Mouse (Mus musculus) fibroblast of lung, adult 2 months (primary cell): ENCODE results near the gene Gtf3c1.
"Not testable (repeated sequence)": the region's sequence is repeated elsewhere in the genome, so short reads cannot be mapped to it uniquely, and the experiment has no call there.

Source experiments
- DNase-seq: peaks from one replicate; pipeline ENCODE4 v3.0.0-alpha.2; 2011; ENCODE audit warnings: low read depth

The Gtf3c1 gene

DNA sequence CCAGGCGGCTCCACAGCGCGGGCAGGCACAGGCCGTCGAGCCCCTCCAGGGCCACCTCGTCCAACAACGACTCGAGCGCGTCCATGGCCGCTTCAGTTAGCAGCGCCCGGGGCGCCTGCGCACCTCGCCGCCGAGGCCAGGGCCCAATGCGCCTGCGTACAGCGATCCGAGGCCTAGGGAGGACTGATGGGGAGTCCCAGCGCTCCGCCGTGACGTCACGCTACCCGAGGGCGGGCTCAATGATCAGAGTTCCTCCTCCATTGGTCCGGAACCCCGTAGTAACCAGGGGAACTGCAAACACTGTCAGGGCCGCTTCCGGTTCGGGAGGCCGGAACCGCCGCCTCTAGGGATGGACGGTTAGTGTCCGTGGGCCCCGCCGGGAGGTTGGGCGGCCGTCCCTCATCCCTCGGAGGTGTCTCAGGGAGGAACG is at the start of gene Gtf3c1, which contains the start of gene D430042O09Rik:
Gene Gtf3c1, minus strand, starts transcription at position 188 of the 430 bp plus-strand sequence.
Gene D430042O09Rik, plus strand, starts transcription at position 296 of the 430 bp plus-strand sequence.
- peak; percentile 99 for DNase-seq

DNA sequence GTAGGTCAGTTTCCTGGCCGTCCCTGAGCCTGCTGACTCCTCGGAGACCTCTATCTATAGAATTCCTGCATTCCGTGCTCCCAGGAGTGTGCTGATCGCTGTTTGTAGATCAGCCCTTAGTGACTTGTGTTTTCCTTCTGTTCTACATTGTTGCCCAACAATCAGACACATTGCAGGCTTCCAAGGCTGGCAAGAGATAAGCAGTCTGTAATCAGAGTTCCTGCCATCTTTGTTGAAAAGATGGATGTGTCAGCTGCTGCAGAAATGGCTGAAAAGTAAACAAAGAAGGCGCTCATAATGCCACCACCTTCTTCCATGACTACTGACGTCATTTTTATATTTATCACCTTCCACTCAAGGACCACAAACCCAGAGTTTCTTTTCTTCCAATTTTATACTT is 49.2 kb upstream of the Gtf3c1 start:
- DNase-seq: no peak

DNA sequence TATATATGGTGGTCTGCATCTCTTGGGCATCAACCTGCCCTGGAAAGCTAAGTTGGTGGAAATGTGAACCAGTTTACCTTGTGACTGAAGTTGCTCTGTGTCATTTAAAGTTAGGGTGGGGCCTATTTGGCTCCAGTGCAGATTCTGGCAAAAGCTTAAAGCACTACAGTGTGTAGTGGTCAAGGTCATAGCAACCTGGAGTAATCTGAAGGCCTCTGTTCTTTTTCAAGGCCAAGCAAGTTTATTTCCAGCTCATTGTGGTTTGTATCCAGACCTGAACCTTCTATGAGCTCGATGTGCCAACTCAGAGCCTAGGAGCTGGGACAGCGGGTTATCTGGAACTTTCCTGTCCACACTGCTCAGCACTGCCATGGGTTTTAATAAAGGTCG is 45.7 kb upstream of the Gtf3c1 start:
- no peak for DNase-seq

DNA sequence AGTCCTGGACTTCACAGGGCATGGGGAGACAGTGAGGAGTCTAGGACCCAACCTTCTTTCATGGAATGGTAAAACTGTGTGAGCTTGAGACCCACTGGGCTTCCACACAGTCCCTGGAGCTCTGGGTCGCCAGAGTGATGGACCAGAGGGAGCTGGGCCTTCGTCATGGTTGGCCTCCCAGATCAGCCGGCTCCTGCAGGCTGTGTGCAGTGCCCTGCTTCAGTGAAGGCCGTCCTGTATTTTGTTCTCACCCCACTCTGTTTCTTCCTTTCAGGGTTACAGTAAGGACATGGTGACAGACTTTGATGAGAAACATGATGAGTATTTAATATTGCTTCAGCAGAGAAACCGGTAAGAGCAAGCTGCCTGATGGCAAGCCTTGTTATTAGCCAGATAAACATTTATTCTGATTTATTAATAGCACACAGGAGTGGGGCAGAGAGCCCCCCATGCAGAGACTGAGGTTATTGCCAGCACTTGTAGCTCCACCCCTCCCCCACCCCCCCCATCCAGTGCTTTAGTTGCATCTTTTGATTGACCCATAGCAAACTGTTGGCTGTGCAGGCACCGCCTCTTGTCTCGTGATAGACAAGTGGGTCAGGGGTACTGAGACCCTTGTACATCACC is 45.2 kb upstream of the Gtf3c1 start:
- DNase-seq: no peak

DNA sequence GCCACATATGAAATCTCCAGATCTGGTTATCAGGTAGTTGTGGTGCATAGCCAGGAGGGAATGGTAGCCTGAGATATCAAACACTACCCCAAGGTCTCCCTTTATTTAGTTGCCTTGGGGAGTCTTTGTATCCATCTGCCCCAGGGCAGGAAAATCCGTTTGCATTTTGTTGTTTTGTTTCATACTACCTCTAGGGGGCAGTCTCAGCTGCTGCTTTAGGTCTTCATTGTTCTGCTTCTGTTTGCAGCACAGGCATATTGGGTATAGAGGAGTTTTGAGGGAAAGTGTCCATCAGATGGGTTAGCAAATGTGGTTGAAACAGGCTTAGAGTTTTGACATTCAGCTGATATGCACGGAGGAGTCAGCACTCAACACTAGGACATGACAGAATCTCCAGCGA is 40.6 kb upstream of the Gtf3c1 start:
- DNase-seq: no peak

DNA sequence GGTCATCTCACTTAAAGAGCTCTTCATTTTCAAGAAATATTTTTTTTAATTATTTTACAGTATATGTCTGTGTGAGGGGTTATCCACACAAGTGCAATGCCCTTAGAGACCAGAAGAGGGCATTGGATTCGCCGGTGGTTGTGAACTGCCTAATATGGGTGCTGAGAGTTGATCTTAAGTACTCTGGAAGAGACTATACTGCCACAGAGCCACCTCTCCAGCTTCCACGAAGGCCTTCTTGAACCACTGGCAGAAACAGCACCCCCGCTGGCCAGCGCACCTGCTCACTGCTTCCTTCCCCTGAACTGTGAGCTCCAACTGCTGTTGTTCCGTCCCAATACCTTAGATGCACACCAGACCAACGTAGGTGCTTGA is 39.7 kb upstream of the Gtf3c1 start:
- DNase-seq: no peak

DNA sequence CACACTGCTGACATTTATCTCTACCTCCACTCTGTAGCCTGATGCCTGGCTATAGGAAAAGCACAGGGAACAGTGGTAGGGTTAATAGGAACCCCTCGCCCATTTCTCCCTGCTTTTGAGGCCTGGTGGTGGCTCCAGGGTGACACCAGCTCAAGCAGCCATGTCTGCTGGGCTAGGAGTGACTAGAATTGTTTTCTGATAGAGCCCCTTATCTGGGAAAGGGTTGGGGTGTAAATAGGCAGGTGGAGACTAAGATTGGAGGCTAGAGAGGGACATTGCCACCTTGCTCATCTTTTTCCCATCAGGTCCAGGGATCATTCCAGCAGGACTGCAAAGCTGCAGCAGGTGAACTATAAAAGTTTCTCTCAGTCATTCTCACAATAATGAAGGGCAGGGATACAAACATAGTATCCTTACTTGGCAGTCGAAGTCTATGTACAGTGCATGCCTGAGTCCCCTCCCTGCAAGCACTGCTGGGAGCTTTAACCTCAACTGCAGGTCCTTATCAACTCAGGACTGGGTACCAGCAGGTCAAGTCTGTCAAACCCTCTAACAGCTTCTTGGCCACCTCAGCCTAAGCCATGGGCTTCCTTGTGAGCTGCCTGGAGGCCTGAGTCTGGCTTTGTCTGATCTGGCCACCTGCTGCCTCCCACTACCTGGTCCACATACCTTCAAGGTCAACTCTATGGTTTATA is 39.2 kb upstream of the Gtf3c1 start:
- DNase-seq: no peak

DNA sequence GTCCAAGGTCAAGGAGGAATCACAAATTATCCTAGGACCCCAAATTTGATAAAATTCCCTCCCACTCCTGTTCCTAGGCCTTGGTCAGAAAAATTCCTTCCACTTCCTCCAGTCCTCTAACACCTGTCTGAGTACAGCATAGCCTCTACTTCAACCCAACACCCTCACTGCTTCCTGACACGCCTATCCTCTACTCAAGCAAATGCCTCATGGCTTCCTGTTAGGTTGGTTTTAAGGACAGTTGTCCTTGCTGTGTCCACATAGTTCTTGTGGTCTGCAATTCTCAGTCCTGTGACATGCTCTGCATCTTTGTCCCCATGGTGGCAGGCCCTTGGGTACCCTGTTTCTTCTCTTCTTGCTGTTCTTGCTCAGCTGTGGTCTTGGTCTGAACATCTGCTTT is 37.2 kb upstream of the Gtf3c1 start:
- no peak for DNase-seq

DNA sequence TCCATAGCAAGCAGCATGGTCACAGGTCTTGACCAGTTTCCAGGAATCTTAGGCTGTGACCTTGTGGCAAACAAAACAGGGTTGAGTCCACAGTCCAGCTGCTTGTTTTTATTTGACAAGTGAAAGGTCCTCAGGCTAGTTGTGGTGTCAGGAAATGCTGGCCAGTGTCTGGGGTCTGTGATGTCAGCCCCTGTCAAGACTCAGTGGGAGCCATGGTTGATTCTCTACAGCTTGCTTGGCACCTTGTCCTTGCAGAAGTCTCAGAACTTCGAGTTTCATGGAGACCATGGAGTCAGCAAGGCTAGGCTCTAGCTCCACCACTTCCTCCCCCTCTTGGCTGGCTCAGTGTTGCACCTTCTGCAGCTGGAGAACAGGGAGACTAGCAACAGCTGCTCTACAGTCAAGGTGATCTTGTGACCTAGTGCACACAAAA is 33.7 kb upstream of the Gtf3c1 start:
- no peak for DNase-seq

DNA sequence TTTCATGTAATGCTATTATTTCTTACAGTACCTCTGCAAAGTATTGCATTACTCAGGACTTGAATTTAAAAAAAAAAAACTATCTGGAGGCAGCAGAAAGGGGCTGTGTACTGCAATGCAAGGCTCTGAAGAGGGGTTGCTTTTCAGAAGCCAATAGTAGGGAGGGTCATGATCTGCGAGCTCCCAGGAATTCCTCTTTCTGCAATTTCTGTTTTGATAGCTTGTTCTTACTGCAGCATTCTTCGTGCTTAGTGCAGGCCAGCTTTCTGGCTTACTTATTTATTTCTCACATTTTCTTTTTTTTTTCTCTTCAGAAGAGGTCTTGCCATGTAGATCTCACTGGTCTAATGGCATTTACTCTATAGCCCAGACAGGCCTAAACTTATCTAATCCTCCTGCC is 32.9 kb upstream of the Gtf3c1 start:
- DNase-seq: no peak

DNA sequence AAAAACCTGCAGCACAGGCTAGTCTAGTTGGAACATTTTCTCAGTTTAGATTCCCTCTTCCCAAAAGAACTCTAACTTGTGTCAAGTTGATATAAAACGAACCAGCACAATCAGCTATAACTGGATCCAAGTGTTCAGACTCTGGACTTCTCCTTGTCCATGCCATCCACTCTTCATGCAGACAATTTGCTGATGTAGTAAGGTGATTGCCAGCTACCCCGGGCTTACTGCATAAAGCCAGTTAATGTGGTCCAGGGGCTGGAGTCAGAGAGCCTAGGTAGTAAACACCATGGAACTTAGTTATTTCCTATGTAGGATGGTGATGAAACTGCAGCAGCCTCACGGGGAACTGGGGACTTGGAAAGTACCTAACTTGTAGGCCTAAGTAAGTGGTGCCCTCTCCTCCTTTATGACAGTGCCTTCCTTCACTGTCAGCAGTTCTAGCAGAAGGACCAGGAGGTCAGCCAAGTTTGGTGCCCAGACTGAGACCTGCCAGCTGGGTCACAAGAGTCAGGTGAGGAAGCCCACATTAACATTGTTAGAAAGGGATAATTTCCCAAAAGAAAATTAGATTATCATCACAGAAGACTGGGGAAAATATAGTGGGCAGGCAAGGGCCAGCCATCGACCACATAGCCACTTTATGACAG is 28.9 kb upstream of the Gtf3c1 start:
- DNase-seq: no peak

DNA sequence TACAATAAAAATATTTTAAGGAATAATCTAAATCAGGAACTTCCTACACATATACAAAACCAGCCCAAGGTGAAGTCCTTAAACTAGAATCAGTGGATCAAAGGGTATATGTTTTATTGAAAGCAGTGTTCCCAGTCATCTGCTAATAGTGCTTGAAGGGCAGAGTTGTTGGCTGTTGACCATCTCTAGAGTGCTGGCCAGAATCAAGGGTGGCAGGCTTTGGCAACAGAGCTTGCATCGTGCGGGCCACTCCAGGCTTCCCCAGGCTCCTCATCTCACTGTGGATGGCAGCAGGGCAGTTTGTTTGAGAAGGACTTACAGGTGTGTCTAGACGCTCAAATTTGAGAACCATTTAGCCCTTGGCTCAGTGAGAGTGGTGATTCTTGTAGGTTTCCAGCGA is 26.2 kb upstream of the Gtf3c1 start:
- DNase-seq: no peak

DNA sequence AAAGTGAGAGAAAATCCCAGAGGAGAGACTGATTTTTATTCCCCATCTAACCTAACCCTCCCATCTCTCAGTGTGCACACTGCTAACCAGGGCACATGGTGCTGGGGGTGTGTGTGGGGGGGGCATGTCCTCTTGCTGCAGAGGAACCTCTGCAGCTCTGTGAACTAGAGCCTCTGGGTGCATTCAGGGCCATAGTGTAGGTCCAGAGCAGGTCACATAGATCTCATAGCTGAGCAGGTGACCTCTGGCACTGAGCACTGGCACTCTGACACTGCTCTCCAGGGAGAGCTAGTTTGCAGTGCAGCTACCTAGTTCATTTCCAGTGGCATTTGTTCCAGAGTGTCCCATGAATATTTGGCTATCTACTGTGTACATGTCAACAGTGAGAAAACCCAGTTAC is 24.1 kb upstream of the Gtf3c1 start:
- DNase-seq: no peak

DNA sequence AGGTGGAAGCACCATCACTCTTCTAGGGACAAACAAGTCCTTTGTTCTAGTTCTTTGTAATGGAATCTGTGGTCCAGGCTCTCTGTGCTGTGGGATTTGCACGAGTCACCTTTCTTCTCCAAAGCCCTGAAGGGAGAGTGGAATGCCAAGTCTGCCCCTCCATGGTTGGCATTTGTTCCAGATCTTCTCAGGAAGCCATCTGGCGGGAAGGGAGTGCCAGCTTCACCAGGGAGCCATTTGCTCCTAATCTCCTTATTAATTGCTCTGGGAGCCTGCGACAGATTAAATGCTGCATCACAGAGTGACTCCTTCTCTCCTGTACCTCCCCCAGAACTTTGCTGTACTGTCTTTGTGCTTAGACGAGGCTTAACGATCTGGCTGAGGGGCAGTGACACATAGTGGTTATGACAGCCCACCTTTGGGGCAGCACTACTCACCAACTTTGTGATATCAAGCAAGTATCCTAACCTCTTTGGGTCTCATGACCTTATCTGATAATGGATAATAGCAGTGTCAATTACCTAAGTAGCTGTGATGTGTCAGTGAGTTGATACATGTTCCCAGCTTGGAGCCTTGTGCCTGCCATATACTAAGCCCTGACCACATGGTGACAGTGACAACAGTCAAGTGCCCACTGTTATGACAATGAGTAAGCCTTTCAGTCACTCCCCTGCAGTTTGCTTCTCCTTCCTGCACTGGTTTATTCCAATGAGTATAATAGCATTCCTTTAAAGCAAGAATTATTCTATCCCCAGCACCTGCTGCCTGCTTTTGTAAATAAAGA is 15.8 kb upstream of the Gtf3c1 start:
- no peak for DNase-seq

DNA sequence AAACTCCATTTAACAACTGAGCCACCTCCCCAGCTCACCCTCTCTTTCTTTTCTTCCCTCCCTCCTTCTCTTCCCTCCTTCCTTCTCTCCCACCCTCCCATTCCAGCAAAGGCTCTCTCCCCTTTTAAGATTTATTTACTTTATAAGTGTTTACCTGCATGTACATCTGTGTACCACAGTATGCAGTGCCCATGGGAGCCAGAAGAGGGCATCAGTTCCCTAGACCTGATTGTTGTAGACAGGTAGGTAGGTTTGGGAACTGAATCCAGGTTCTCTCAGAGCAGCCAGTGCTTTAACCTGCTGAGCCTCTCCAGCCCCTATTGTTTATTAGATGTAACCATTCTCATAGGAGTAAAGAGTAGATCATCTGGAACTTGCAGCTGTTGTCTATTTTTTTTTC is 14.5 kb upstream of the Gtf3c1 start:
- DNase-seq: no peak

DNA sequence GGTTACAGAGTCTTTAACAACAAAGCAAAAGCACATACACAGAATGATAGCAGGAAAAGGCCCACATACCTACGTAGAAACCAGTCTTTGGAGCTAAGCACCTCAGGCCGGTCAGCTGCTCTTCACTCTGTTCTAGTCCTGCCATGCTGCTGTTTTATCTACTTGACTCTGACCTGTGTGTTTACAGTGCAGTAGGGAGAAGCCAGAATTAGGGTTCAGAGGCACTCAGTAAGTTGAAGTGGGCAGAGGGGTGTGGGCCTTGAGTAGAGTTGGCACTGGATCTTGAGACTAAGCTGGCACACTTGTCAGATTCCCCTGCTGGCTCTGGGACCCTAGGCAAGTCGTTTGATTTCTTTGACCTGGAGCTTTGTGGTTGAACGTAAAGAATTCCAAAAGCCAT is 13.5 kb upstream of the Gtf3c1 start:
- no peak for DNase-seq

DNA sequence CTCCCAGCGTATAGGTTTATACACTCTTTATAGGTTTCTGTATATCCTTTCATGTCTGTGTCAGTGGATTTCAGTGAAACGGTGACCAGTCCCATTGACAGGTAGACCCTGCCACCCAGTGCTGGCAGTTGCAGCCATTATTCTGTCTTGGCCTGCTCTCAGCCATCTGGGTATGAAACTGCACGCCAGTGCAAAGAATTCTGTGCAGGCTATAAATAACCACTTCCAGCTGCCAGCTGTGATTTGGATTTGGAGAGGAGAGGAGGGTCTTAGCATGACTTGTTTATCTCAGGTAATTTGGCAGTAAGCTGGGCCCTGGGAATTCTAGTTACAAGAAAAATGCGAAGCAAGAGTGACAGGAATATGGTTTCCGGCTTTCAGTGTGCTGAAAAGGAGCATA is 12.8 kb upstream of the Gtf3c1 start:
- no peak for DNase-seq

DNA sequence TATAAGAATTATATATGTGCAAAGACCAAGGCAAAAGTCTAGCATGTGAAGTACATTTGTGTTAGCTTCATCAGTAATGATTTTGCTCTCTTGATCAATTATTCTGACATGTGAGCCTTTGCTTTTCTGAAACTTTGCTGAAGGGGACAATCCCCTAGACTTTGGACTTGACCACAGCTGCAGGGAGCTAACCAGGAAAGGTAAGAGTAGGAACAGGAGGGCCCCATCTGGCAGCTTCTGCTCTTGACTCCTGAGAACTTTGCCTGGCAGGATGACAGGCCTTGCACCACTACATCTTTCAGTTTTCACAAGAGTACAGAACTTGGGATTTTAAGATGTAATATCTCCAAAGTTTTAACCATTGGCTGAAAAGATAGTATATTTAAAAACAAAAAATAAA is 10.0 kb upstream of the Gtf3c1 start:
- DNase-seq: no peak

DNA sequence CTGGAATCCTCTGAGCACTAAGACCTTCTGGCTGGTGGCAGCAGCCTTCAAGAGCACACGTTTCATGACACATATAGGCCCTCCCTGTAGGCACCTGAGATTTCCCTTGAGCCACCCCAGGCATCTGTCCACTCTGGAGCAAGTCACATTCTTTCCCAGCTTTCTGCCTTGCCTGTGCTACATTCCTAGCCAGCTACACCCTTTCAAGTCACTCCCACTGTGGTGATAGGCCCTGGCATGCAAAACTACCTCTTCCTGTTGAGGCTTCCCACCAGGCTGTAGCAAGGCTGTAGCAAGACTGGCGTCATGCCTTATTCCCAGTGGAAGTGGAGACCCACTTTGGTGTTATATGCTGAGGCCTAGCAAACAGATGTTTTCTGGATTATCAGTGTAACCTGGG is 9.1 kb upstream of the Gtf3c1 start:
- no peak for DNase-seq

DNA sequence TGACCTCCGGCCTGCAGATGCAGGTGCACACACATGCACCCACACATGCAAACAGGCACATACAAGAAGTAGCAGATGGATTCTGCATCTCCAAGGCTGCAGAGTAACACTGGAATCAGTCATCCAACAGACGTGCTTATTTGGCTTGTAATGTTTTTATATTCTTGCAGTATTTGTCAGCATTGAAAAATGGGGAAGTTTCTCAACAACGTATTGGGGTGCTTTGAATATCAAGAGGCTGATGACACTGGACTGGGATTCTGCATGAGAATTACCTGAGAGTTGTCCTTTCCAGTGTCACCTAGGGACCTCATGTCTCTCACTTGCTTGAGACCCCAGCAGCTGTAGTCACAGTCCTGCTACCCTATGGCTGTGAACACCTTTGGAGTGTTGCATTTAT is 7.2 kb upstream of the Gtf3c1 start:
- DNase-seq: no peak

DNA sequence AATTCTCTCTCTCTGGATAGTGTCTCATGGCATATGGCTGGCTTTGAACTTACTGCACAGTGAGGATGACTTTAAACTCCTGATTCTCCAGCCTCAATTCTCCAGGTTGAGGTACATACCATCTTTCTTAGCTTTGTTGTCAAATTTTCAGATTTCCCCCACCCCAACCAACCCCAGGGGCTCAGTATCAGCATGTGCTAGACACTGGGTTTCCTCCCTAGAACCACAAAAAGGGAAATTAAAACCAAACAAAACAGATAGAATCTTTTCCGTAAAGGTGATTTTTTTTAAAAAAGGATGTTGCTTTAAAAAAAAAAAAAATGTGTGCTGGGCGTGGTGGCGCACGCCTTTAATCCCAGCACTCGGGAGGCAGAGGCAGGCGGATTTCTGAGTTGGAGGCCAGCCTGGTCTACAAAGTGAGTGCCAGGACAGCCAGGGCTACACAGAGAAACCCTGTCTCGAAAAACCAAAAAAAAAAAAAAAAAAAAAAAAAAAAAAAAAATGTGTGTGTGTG is 6.0 kb upstream of the Gtf3c1 start:
- DNase-seq: not testable (repeated sequence)

DNA sequence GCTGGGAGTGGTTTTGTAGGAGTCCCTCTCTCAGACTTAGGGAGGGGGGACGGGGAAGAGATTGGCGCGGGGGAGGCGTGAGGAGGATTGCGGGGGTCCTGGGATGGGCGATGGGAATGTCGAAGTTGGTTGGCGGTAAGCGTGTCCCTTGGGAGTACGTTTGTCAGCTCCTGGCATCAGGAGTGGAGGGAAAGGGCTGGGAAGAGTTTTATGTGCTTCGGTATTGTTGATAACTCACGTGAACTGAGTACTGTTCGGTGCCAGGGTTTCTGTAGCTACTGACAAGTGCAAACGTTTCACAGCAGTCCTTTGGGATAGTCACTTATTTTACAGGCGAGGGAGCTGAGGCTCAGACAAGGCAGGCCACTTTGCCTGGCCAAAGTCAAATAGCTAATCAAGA is 520 bp upstream of the Gtf3c1 start:
- no peak for DNase-seq

DNA sequence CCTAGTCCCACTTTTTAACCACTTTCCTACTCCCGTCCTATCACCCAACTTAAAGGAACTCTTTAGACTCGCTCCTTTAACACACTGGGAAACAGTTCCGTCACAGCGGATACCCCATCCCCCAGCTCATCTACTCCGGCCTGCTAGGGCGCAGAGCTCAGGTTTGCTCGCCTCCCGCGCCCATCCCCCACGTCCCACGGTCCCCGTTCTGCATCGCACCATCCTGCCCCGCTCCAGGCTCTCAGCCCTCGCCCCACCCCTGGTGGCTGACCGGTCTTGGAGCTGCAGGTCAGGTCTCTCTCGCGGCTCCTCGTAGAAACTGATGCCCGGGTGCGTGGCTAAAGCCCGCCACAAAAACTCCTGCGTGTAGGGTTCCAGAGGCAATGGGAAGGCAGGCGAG is 394 bp downstream of the Gtf3c1 start:
- no peak for DNase-seq
